Mouse (Mus musculus) adrenal gland, adult 2 months (tissue): Measurements from ENCODE around the gene Olfr743. TPM values are rescaled to one million over a fixed set of nuclear protein-coding genes. Genes with fewer than 3 reads are reported as not detected.
"Not testable (repeated sequence)": the region's sequence is repeated elsewhere in the genome, so short reads cannot be mapped to it uniquely, and the experiment has no call there.

Experiments
- DNase-seq: peaks from one replicate; pipeline ENCODE4 v3.0.0; 2021
- long read RNA-seq: library from polyadenylated mRNA; stranded (forward); transcript quantifications from one replicate; pipeline ENCODE4 v2.0.0, GENCODE M21; 2021
- polyA plus RNA-seq: library from polyadenylated mRNA; depleted of rRNA; stranded (reverse); fragments of >200 nt; gene quantifications from 2 replicates; pipeline ENCODE4 v1.2.3, GENCODE M21; 2012; rRNA removed
- total RNA-seq, 2 experiments: library from RNA; stranded (reverse); gene quantifications; 2 replicates each; pipeline ENCODE4 v1.2.3; 2021

The Olfr743 gene
- total RNA-seq (not detected), polyA plus RNA-seq (not detected in 2 replicates)
- long read RNA-seq: 0 reads

GRCm38 (mm10) chr14:50521539-50521938, at the start of gene Olfr743:
TSS of gene Olfr743 (plus strand) at chr14:50521839.
- DNase-seq: no peak

DNA sequence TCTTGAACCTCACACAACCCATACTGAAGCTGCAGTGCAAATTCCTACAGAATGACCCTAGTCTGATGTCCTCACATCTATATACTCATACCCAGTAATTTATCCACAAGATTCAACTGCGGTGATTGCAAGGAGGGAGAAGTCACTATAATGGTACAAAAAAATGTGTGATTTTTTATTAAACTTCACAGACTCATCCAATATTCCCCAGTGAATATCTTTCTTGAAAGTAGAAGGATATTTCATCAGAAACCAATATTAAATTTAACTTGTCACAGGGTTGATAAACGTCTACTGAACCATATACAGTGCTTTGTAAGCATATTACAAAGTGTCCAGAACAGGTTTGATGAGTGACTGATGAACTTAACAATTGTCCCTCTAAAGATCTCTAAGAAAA, 49.2 kb upstream of the Olfr743 start, which contains the start of gene Olfr741:
Olfr741 (plus strand) TSS at position 301 of the 400 bp plus-strand sequence.
- DNase-seq: no peak

DNA sequence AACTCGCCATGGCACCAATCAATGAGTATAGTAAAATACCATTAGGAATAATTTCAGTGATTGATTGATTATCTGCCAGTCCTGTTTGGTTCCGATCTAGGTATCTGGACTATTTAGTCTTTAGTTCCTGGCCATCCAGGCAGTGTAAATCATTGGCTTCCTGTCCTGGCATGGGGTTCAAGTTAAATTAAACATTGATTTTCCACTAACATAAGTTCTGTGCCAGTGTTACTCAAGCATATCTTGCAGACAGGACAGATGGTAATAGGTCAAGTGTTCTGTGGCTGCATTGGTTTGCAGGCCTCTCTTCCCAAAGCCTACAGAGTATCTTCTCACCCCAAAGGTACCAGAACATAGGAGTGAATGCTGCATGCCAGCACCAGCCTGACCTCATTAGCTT, 43.2 kb upstream of the Olfr743 start:
- no peak for DNase-seq

GRCm38 (mm10) chr14:50503300-50503699, 18.3 kb upstream of the Olfr743 start, which contains the start of gene Olfr742:
TSS of gene Olfr742 (plus strand) at chr14:50503600.
- no peak for DNase-seq

- no peak for DNase-seq
Observed at GRCm38 (mm10) chr14:50552734-50553133, 31.1 kb downstream of the Olfr743 start.

DNA sequence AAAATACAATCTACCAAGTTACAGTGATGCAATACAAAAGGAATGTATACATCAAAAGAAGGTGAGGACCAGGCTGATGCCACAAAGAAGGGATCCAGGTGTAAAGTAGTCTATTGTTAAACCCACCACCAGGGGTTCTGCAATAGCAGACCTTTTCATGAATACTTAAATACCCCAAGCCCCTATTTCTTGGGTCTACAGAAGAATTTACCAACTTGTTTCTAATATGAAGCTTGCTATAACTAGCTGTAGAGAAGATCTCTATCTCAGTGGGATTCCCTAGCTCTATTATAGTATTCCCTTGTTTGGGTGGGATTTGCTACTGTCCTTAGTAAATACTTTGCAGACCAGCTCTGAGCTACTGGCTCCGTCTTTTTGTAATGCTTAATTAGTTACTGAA, 51.4 kb downstream of the Olfr743 start:
- not testable (repeated sequence) for DNase-seq

Other genes with a start within 250 kb of the Olfr743 start
- gene Olfr732, start 237.6 kb upstream of the Olfr743 start, total RNA-seq: under 1 TPM in 1 of 2 experiments, not detected in 1; 0.10 TPM
- not detected in 2 replicates for gene Olfr732, start 237.6 kb upstream of the Olfr743 start, polyA plus RNA-seq
- not detected for gene Olfr733, start 220.3 kb upstream of the Olfr743 start, total RNA-seq
- gene Olfr733, start 220.3 kb upstream of the Olfr743 start, polyA plus RNA-seq: not detected in 2 replicates
- not detected for gene Olfr734, start 195.1 kb upstream of the Olfr743 start, total RNA-seq
- gene Olfr734, start 195.1 kb upstream of the Olfr743 start, polyA plus RNA-seq: not detected in 2 replicates
- under 1 TPM in 1 of 2 experiments, not detected in 1; 0.21 TPM for gene Olfr735, start 173.0 kb upstream of the Olfr743 start, total RNA-seq
- not detected in 2 replicates for gene Olfr735, start 173.0 kb upstream of the Olfr743 start, polyA plus RNA-seq
- under 1 TPM; 0.17 to 0.21 TPM for gene Tlr11, start 163.9 kb upstream of the Olfr743 start, total RNA-seq
- 0.08 and 0.11 TPM in 2 replicates for gene Tlr11, start 163.9 kb upstream of the Olfr743 start, polyA plus RNA-seq
- not detected for gene Olfr736, start 140.7 kb upstream of the Olfr743 start, total RNA-seq
- gene Olfr736, start 140.7 kb upstream of the Olfr743 start, polyA plus RNA-seq: not detected in 2 replicates
- gene Olfr738, start 114.3 kb upstream of the Olfr743 start, total RNA-seq: not detected
- gene Olfr738, start 114.3 kb upstream of the Olfr743 start, polyA plus RNA-seq: not detected in 2 replicates
- not detected for gene Olfr739, start 103.2 kb upstream of the Olfr743 start, total RNA-seq
- gene Olfr739, start 103.2 kb upstream of the Olfr743 start, polyA plus RNA-seq: not detected in 2 replicates
- gene Olfr740, start 76.3 kb upstream of the Olfr743 start, total RNA-seq: not detected
- gene Olfr740, start 76.3 kb upstream of the Olfr743 start, polyA plus RNA-seq: not detected in 2 replicates
- gene Olfr741, start 49.1 kb upstream of the Olfr743 start, total RNA-seq: not detected
- not detected in 2 replicates for gene Olfr741, start 49.1 kb upstream of the Olfr743 start, polyA plus RNA-seq
- gene Olfr742, start 18.2 kb upstream of the Olfr743 start, total RNA-seq: not detected
- gene Olfr742, start 18.2 kb upstream of the Olfr743 start, polyA plus RNA-seq: not detected in 2 replicates
- gene Olfr744, start 93.0 kb downstream of the Olfr743 start, total RNA-seq: not detected
- not detected in 2 replicates for gene Olfr744, start 93.0 kb downstream of the Olfr743 start, polyA plus RNA-seq
- not detected for gene Olfr745, start 117.5 kb downstream of the Olfr743 start, total RNA-seq
- gene Olfr745, start 117.5 kb downstream of the Olfr743 start, polyA plus RNA-seq: not detected in 2 replicates
- gene Olfr746, start 125.2 kb downstream of the Olfr743 start, total RNA-seq: not detected
- gene Olfr746, start 125.2 kb downstream of the Olfr743 start, polyA plus RNA-seq: not detected in 2 replicates
- gene Olfr747, start 171.4 kb downstream of the Olfr743 start, total RNA-seq: not detected
- not detected in 2 replicates for gene Olfr747, start 171.4 kb downstream of the Olfr743 start, polyA plus RNA-seq
- gene Olfr748, start 185.5 kb downstream of the Olfr743 start, total RNA-seq: not detected
- gene Olfr748, start 185.5 kb downstream of the Olfr743 start, polyA plus RNA-seq: not detected in 2 replicates
- gene Olfr749, start 223.3 kb downstream of the Olfr743 start, total RNA-seq: not detected
- not detected in 2 replicates for gene Olfr749, start 223.3 kb downstream of the Olfr743 start, polyA plus RNA-seq